Mouse (Mus musculus): ENCODE measurements around the gene Fam53b.

- TF ChIP-seq CTCF (IDR thresholded peaks at IDR 0.05; ENCODE audit: low read depth) (no peak), EP300 (IDR thresholded peaks at IDR 0.05; ENCODE audit: low read depth) (no peak)
These were observed 83.2 kb downstream of the Fam53b start for GRCm38 (mm10) chr7:132730510-132730909.

Data from liver, embryonic 14.5 days (tissue).